Mouse (Mus musculus) C2C12 (cell line): ENCODE data around the gene Slc26a1. TPM values are rescaled to one million over a fixed set of nuclear protein-coding genes. Genes with fewer than 3 reads are reported as not detected.

ENCODE experiments used
- H3K27me3 ChIP-seq: one replicate; pipeline ENCODE4 v1.6.1; 2011; ENCODE audit not compliant: control insufficient read depth, insufficient read depth, insufficient read length
- H3K36me3 ChIP-seq: one replicate; pipeline ENCODE4 v1.6.1; 2011; ENCODE audit not compliant: control insufficient read depth, insufficient read depth
- H3K4me3 ChIP-seq: one replicate; pipeline ENCODE4 v1.5.1; 2011; ENCODE audit warnings: mild to moderate bottlenecking, control low read depth; ENCODE audit not compliant: poor library complexity, insufficient read depth, severe bottlenecking
- H3K79me2 ChIP-seq: one replicate; pipeline ENCODE4 v1.6.1; 2011; ENCODE audit not compliant: control insufficient read depth, insufficient read depth
- H3K79me3 ChIP-seq: one replicate; pipeline ENCODE4 v1.6.1; 2011; ENCODE audit warnings: low read depth, control low read depth
- H3ac ChIP-seq: one replicate; pipeline ENCODE3; 2011; ENCODE audit warnings: low read depth; ENCODE audit not compliant: control insufficient read depth, insufficient read length
- CEBPB ChIP-seq: IDR thresholded peaks from one replicate; pipeline ENCODE4 v1.6.1; 2011; ENCODE audit warnings: low read depth, mild to moderate bottlenecking, control low read depth, moderate library complexity
- CTCF ChIP-seq: IDR thresholded peaks from one replicate; pipeline ENCODE4 v1.5.1; 2011; ENCODE audit not compliant: control insufficient read depth, insufficient read depth, insufficient read length
- FOSL1 ChIP-seq: IDR thresholded peaks from one replicate; pipeline ENCODE4 v1.8.0; 2011; ENCODE audit warnings: mild to moderate bottlenecking, low read length; ENCODE audit not compliant: poor library complexity, insufficient read depth, severe bottlenecking
- MAX ChIP-seq: IDR thresholded peaks from one replicate; pipeline ENCODE4 v1.6.1; 2011; ENCODE audit warnings: mild to moderate bottlenecking, control low read depth
- MYOD1 ChIP-seq: IDR thresholded peaks from one replicate; pipeline ENCODE4 v1.6.1; 2011; ENCODE audit warnings: low read depth; ENCODE audit not compliant: control insufficient read depth, insufficient read length
- MYOG ChIP-seq: IDR thresholded peaks from one replicate; pipeline ENCODE4 v1.6.1; 2011; ENCODE audit not compliant: control insufficient read depth, insufficient read length; ENCODE audit errors: extremely low read depth
- USF1 ChIP-seq: IDR thresholded peaks from one replicate; pipeline ENCODE4 v1.6.1; 2011; ENCODE audit warnings: low read depth, mild to moderate bottlenecking, control low read depth, moderate library complexity
- polyA plus RNA-seq: library from polyadenylated mRNA; unstranded; fragments of >200 nt; fragmentation: generic; extraction: Trizol; gene quantifications from one replicate; pipeline ENCODE4 v1.2.1, GENCODE M21; 2012; ENCODE audit warnings: missing spikeins

Gene Slc26a1
- polyA plus RNA-seq, 1 experiment: 0.11 TPM

DNA sequence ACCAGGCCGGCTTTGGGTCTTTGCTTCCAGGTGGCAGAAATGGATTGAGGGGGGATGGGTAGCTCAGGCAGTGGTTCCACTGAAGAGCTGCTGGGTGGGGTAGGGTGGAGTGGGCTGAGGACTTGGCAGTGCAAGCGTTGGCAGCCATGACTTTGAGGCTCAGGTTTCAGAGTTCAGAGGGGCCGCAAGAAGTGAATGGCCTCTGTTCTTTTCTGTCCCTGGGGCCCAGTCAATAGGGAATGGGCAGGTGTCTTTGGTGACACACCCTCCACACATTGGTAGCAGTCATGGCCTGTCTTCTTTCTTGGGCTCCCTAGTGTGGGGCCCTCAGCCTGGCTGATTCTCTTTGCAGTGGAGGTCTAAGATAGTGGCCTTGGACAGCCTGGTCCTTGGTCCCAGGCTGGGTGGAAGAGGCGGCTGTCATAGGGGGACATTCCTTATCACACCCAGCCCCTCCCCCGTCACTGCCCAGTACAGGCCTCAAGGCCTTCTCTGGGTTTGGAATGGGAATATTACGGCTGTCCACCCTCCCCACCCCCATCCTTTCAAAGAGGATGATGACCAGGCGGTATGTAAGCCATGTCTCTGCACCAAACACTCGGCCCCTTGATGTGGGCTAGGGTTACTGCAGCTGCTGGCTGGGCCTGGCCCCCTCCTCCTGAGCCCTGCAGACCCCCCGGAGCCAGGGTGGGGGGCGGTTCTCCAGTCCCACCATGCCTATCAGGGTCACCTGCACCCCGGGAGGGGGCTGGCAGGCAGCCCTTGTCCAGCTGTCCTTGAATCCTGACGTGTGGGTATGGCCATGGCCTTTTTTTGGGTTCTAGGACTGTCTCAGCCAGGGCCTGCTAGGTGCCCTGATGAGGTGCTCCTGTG lies 28.6 kb upstream of the Slc26a1 start:
- TF ChIP-seq CTCF (no peak), MYOG (no peak), MAX (no peak), MYOD1 (no peak), CEBPB (no peak), USF1 (no peak), FOSL1 (no peak)
- no peaks in the 10 kb centered on the region for H3K79me3 ChIP-seq
- no peak overlapping the region for H3K4me3 ChIP-seq
- no peaks in the 10 kb centered on the region for H3K79me2 ChIP-seq
- no peak overlapping the region for H3ac ChIP-seq
- H3K27me3 ChIP-seq: no peaks in the 10 kb centered on the region
- no peaks in the 10 kb centered on the region for H3K36me3 ChIP-seq

- H3K27me3 ChIP-seq: no peaks in the 10 kb centered on the region
- H3ac ChIP-seq: no peak overlapping the region
- TF ChIP-seq MAX (no peak), CEBPB (no peak), USF1 (no peak), CTCF (no peak), MYOD1 (no peak), MYOG (no peak), FOSL1 (no peak)
- H3K36me3 ChIP-seq: no peaks in the 10 kb centered on the region
- no peaks in the 10 kb centered on the region for H3K79me2 ChIP-seq
- no peak overlapping the region for H3K4me3 ChIP-seq
- no peaks in the 10 kb centered on the region for H3K79me3 ChIP-seq
These were observed 26.1 kb upstream of the Slc26a1 start for GRCm38 (mm10) chr5:108701341-108702021.

GRCm38 (mm10) chr5:108700346-108700745 lies 25.0 kb upstream of the Slc26a1 start:
- no peak overlapping the region for H3K4me3 ChIP-seq

GRCm38 (mm10) chr5:108697341-108697753 lies 22.0 kb upstream of the Slc26a1 start:
- Histone ChIP-seq H3K4me3 (no peak overlapping the region), H3ac (no peak overlapping the region)

More at GRCm38 (mm10) chr5:108700346-108700745, 25.0 kb upstream of the Slc26a1 start:
- TF ChIP-seq USF1 (no peak), FOSL1 (no peak), MYOD1 (no peak), MAX (no peak), CTCF (no peak), CEBPB (no peak), MYOG (no peak)
- Histone ChIP-seq H3K79me2 (no peaks in the 10 kb centered on the region), H3K36me3 (no peaks in the 10 kb centered on the region), H3K27me3 (no peaks in the 10 kb centered on the region), H3ac (no peak overlapping the region), H3K79me3 (no peaks in the 10 kb centered on the region)

GRCm38 (mm10) chr5:108696542-108696941 lies 21.2 kb upstream of the Slc26a1 start:
- Histone ChIP-seq H3K27me3 (no peaks in the 10 kb centered on the region), H3K79me2 (no peaks in the 10 kb centered on the region), H3K79me3 (no peaks in the 10 kb centered on the region), H3ac (no peak overlapping the region), H3K4me3 (no peak overlapping the region), H3K36me3 (no peaks in the 10 kb centered on the region)
- TF ChIP-seq CEBPB (no peak), USF1 (no peak), MYOD1 (no peak), MYOG (no peak), FOSL1 (no peak), CTCF (no peak)

More at GRCm38 (mm10) chr5:108697341-108697753, 22.0 kb upstream of the Slc26a1 start:
- no peaks in the 10 kb centered on the region for H3K27me3 ChIP-seq
- no peak for TF ChIP-seq CTCF
- TF ChIP-seq MYOD1: no peak
- TF ChIP-seq MAX: no peak
- no peak for TF ChIP-seq MYOG
- TF ChIP-seq CEBPB: no peak
- no peak for TF ChIP-seq FOSL1
- no peak for TF ChIP-seq USF1
- H3K36me3 ChIP-seq: no peaks in the 10 kb centered on the region
- H3K79me3 ChIP-seq: no peaks in the 10 kb centered on the region
- no peaks in the 10 kb centered on the region for H3K79me2 ChIP-seq
